Mouse (Mus musculus): Measurements from ENCODE around the gene Crk.

The Crk gene

DNA sequence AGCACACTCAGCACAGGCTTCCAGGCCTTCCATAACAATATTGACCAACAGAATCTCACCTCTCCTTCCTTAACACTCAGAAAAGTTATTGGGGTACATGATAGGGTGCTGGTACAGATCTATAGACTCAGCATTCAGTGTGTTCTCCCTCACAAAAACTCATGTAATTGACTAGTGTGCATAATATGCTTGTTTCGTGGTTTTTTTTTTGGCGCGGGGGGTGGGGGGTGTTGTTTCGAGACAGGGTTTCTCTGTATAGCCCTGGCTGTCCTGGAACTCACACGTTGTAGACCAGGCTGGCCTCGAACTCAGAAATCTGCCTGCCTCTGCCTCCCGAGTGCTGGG lies 59.4 kb downstream of the Crk start:
- DNase-seq (ENCODE audit: low spot score), result no peak

DNA sequence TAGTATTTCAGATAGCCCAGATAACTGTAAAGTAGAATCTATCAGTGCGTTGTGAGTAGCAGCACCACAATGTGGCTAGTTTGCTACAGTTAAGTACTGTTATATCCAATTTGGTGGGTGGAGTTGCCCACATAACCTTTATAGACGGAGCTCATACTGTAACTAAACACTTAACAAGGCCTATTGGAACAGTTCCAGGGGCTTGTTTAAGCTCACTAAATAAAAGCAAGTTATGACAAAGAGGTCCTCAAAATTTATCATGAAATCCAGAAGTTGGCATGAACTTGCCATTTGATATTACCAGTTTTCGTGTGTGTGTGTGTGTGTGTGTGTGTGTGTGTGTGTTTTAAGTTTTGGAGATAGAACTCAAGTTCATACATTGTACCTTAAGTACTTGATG lies 61.1 kb downstream of the Crk start:
- no peak for DNase-seq (ENCODE audit: low spot score)

DNA sequence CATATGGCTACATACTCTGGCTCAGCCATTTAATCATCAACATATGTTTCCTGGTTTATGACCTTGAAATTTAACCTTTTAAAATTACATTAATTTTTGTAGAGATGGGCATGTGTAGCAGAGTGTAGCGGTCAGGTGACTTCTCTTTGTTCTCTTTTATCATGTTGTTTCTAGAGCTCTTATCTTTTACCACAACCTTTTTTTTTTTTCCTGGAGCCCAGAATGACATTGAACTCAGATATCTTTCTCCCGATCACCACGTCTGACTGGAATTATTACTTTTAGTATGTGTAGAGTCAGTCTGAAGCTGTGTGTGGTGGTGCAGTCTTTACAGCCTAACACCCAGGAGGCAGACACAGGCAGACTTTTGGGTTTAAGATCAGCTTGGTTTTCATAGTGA lies 62.6 kb downstream of the Crk start:
- DNase-seq (ENCODE audit: low spot score), result no peak

- DNase-seq (ENCODE audit: low spot score), result no peak
Measured at GRCm38 (mm10) chr11:75744761-75745160, 65.7 kb downstream of the Crk start.

DNA sequence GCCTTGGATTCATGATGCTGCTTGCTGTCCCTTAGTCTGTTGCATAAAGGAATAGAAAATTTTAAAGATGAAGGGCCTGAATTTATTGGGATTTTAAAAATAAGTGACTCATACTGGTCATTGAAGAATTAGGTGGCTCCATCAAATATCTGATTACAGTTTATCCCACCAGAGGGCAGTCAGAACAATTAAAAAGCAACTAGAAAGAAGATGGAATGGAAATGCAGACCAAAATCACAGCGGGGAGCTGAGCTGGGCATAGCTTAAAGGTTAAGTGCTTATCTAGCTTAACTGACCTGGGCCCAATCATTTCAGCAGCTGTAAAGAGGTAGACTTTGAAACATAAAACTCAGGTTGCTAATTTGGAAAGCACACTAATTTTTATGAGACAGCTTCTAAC lies 71.5 kb downstream of the Crk start:
- DNase-seq (ENCODE audit: low spot score), result no peak

DNA sequence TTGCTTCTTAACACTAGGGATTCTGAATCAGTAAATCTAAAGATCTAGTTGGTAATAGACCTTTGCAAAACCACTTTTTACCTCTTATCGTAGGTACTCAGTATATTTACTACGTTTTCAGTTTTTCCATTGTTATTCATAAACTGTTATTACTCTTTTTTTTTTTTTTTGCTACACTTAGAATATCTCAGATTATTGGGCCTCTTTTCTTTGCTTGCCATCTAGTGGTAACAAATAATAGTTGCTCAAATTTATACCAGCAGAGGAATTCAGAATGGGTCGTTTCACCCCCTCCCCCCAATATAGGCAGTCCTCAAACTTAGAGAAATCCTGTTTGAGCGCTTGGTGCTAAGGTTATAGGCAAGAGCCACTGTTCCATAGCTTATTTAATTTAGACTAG lies 72.0 kb downstream of the Crk start:
- no peak for DNase-seq (ENCODE audit: low spot score)
